Mouse (Mus musculus) forebrain, postnatal 0 days (tissue): ENCODE results near the gene Bbx. TPM values are rescaled to one million over a fixed set of nuclear protein-coding genes. Genes with fewer than 3 reads are reported as not detected.

Experiments used
- ATAC-seq: fragments of 200-750 bp; cut with Nextera tagmentation; 2 replicates; pipeline ENCODE4 v1.8.0; 2017; ENCODE audit warnings: mild to moderate bottlenecking, moderate library complexity
- DNase-seq: peaks from one replicate; pipeline ENCODE4 v3.0.0-alpha.2; 2015
- H3K27ac ChIP-seq: fragments of 300-500 bp; sonication (generic); 2 replicates; pipeline ENCODE4 v1.5.1; 2014; ENCODE audit warnings: low read depth, mild to moderate bottlenecking, antibody characterized with exemption, low read length, moderate library complexity, mixed read lengths
- H3K27me3 ChIP-seq: fragments of 300-500 bp; sonication (generic); 2 replicates; pipeline ENCODE4 v1.6.1; 2014; ENCODE audit warnings: mild to moderate bottlenecking, low read length, mixed read lengths; ENCODE audit not compliant: insufficient read depth
- H3K36me3 ChIP-seq: fragments of 300-500 bp; sonication (generic); 2 replicates; pipeline ENCODE4 v1.6.1; 2014; ENCODE audit warnings: mild to moderate bottlenecking, moderate library complexity; ENCODE audit not compliant: insufficient read depth
- H3K4me1 ChIP-seq: fragments of 300-500 bp; sonication (generic); 2 replicates; pipeline ENCODE4 v1.6.1; 2014; ENCODE audit warnings: antibody characterized with exemption; ENCODE audit not compliant: insufficient read depth
- H3K4me2 ChIP-seq: fragments of 300-500 bp; sonication (generic); 2 replicates; pipeline ENCODE4 v1.6.1; 2014; ENCODE audit warnings: low read depth, mild to moderate bottlenecking, moderate library complexity
- H3K4me3 ChIP-seq: fragments of 300-500 bp; sonication (generic); 2 replicates; pipeline ENCODE4 v1.5.1; 2014; ENCODE audit warnings: low read depth, low read length, mixed read lengths
- H3K9ac ChIP-seq: fragments of 300-500 bp; sonication (generic); 2 replicates; pipeline ENCODE4 v1.6.1; 2014; ENCODE audit warnings: mild to moderate bottlenecking
- H3K9me3 ChIP-seq: fragments of 300-500 bp; sonication (generic); 2 replicates; pipeline ENCODE4 v1.6.1; 2016; ENCODE audit warnings: low read length
- CTCF ChIP-seq: sonication (generic); IDR thresholded peaks from 2 replicates; pipeline ENCODE4 v1.5.1; 2016; ENCODE audit warnings: antibody characterized with exemption, control low read depth, low read depth
- WGBS: fragments of 180-500 bp; shearing (Covaris S2); extraction: QIAGEN DNeasy Blood & Tissue Kit; methylation state at CpG from one replicate; pipeline ENCODE4 v1.1.7; 2014; 5-methylcytosine and 5-hydroxymethylcytosine counted together
- polyA plus RNA-seq: library from polyadenylated mRNA; unstranded; fragments of >200 nt; fragmentation: Nextera tagmentation; extraction: Ambion mirVana; gene quantifications from 2 replicates; pipeline ENCODE4 v1.2.1, GENCODE M21; 2015
- total RNA-seq: library from RNA; depleted of rRNA; stranded (reverse); fragments of >200 nt; gene quantifications from 2 replicates; pipeline ENCODE4 v1.2.3, GENCODE M21; 2014

Bbx gene
- total and polyA plus RNA-seq, 2 experiments from 2014 or later, result 11.9 to 13.2 TPM

GRCm38 (mm10) chr16:50220734-50221501 lies 211.3 kb downstream of the Bbx start:
- DNase-seq, result peak; percentile 73
- H3K36me3 ChIP-seq, result no peaks in the 10 kb centered on the region
- TF ChIP-seq CTCF, result no peak
- no peak overlapping the region for H3K4me3 ChIP-seq
- H3K27me3 ChIP-seq, result no peaks in the 10 kb centered on the region
- no peak overlapping the region for H3K27ac ChIP-seq
- peak; percentile 77 for ATAC-seq
- no peak overlapping the region for H3K4me2 ChIP-seq
- no peaks in the 10 kb centered on the region for H3K4me1 ChIP-seq
- WGBS, result 58% methylated on average over 8 of the region's 8 CpGs
- H3K9ac ChIP-seq, result no peak overlapping the region
- no peaks in the 10 kb centered on the region for H3K9me3 ChIP-seq

GRCm38 (mm10) chr16:50217084-50217483 lies 215.1 kb downstream of the Bbx start:
- 0 out of 2 replicates have a peak, but pooled peaks have one; percentile 10 for TF ChIP-seq CTCF
- H3K4me1 ChIP-seq, result no peaks in the 10 kb centered on the region
- H3K9ac ChIP-seq, result no peak overlapping the region
- ATAC-seq (no peak), DNase-seq (no peak)
- H3K4me2 ChIP-seq, result no peak overlapping the region
- H3K27me3 ChIP-seq, result no peaks in the 10 kb centered on the region
- no peak overlapping the region for H3K27ac ChIP-seq
- H3K4me3 ChIP-seq, result no peak overlapping the region
- no peaks in the 10 kb centered on the region for H3K9me3 ChIP-seq
- no peaks in the 10 kb centered on the region for H3K36me3 ChIP-seq

- Histone ChIP-seq H3K9me3 (no peaks in the 10 kb centered on the region), H3K36me3 (peaks cover 3% of the 10 kb centered on the region; the same call in 1 of the 2 replicates), H3K27me3 (no peaks in the 10 kb centered on the region), H3K4me2 (no peak overlapping the region), H3K9ac (no peak overlapping the region), H3K4me1 (no peaks in the 10 kb centered on the region), H3K4me3 (no peak overlapping the region), H3K27ac (no peak overlapping the region)
- 84% methylated on average over 4 of the region's 4 CpGs for WGBS
- DNase-seq, result no peak
- ATAC-seq, result no peak
- TF ChIP-seq CTCF, result no peak
These were observed 220.5 kb downstream of the Bbx start for GRCm38 (mm10) chr16:50211727-50212126.

- DNase-seq, result no peak
- Histone ChIP-seq H3K9ac (no peak overlapping the region), H3K27me3 (no peaks in the 10 kb centered on the region), H3K4me3 (no peak overlapping the region), H3K4me2 (no peak overlapping the region), H3K27ac (no peak overlapping the region), H3K9me3 (no peaks in the 10 kb centered on the region), H3K4me1 (no peaks in the 10 kb centered on the region), H3K36me3 (peaks cover 3% of the 10 kb centered on the region; the same call in 1 of the 2 replicates)
- WGBS, result 35% methylated on average over 6 of the region's 6 CpGs
- TF ChIP-seq CTCF, result no peak
- no peak for ATAC-seq
These were observed 221.0 kb downstream of the Bbx start for GRCm38 (mm10) chr16:50211231-50211630.

GRCm38 (mm10) chr16:50210742-50211141 lies 221.4 kb downstream of the Bbx start:
- Histone ChIP-seq H3K4me2 (no peak overlapping the region), H3K9me3 (no peaks in the 10 kb centered on the region), H3K27ac (no peak overlapping the region), H3K36me3 (peaks cover 3% of the 10 kb centered on the region; the same call in 1 of the 2 replicates), H3K9ac (no peak overlapping the region), H3K27me3 (no peaks in the 10 kb centered on the region), H3K4me3 (no peak overlapping the region), H3K4me1 (no peaks in the 10 kb centered on the region)
- no peak for DNase-seq
- ATAC-seq, result no peak
- TF ChIP-seq CTCF, result no peak
- 84% methylated on average over 2 of the region's 2 CpGs for WGBS

GRCm38 (mm10) chr16:50204944-50205343 lies 227.2 kb downstream of the Bbx start:
- ATAC-seq, result no peak
- Histone ChIP-seq H3K9me3 (no peaks in the 10 kb centered on the region), H3K4me3 (no peak overlapping the region), H3K9ac (no peak overlapping the region), H3K27ac (no peak overlapping the region), H3K4me1 (no peaks in the 10 kb centered on the region), H3K4me2 (no peak overlapping the region), H3K27me3 (no peaks in the 10 kb centered on the region), H3K36me3 (peaks cover 3% of the 10 kb centered on the region; the same call in 1 of the 2 replicates)
- 89% methylated on average over 3 of the region's 3 CpGs for WGBS
- no peak for DNase-seq
- no peak for TF ChIP-seq CTCF

DNA sequence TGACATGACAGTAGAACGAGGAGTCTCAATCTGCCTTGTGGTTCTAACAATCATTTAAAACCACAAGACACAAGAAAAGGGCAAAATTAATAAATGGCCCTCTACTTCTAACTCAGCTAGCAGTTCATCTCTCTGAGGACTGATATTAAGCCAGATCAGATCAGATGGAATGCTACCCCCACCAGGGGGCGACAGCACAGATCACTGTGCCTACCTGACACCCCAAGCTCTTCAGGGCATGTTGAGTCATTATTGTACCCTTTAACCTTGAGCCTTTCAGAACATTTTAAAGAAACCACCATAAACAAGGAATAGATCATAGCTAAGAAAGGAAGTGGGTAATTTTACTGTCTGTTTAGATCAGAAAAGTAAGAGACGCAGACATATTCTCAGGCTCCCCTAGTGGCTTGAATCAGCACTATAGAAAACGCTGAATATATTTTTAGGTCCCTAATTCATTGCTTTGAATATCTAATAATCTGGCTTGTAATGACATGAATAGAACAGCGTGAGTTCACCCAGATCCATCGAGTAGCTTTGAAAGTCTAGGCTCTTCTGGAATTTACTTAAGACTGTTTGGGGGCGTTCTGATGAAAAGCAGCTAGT lies 230.5 kb downstream of the Bbx start:
- Histone ChIP-seq H3K9me3 (no peaks in the 10 kb centered on the region), H3K36me3 (peaks cover 6% of the 10 kb centered on the region; the same call in 1 of the 2 replicates), H3K4me3 (no peak overlapping the region), H3K4me2 (no peak overlapping the region), H3K27me3 (no peaks in the 10 kb centered on the region), H3K27ac (no peak overlapping the region), H3K4me1 (no peaks in the 10 kb centered on the region), H3K9ac (no peak overlapping the region)
- WGBS, result 74% methylated on average over 7 of the region's 7 CpGs
- ATAC-seq, result 0 out of 2 replicates have a peak, but pooled peaks have one; percentile 16
- no peak for DNase-seq
- TF ChIP-seq CTCF, result peak; percentile 51
